Mouse (Mus musculus) v-Abl transformed pro-B cells (cell line): ENCODE data around the gene Brd4.

Source experiments
- in situ Hi-C, 2 experiments: fragments of 400-800 bp; cut with MboI; formaldehyde crosslinking; loops; one replicate each; pipeline ENCODE4 v1.15.1; 2025; ENCODE audit not compliant: unreplicated experiment in 2 of 2

Brd4 gene

GRCm38 (mm10) chr17:32176919-32177318 lies 107.6 kb downstream of the Brd4 start:
- in situ Hi-C loops: no loop called here

DNA sequence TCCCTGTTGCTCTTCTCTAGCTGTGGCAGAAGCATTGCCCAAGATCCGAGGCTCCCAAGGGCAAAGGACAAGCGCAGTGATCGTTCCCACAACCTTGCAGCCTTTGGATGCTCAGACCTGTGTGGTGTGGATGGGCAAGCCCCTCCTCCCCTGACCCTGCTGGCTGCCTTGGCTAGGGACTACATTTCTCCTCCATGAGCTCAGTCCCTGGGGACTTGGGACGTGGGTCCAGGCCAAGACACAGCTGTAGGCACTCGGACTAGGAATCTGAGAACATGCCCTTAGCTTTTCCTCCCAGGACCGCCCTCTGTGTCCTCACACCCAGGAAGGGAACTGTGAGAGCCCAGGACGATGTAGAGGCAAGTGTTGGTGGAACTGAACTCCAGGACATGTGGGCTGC lies 111.4 kb downstream of the Brd4 start:
- in situ Hi-C loops: no loop called here

DNA sequence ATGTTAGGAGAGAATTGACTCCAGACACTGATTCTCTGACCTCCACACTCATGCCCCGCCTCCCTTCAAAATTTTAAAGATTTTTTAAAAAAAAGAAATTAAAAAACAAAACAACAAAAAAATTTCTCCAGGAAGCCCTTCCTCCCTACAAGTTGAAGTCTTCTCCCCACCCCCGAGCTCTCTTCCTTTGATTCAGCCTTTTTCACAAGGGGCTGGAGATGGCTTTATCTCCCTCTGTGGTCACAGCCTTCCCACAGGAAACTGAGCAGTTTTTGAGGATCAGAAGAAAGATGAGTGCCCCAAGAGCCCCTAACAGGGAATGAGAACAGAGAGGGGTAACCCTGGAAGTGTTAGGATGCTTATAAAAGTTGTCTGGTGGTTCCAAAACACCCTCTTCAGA lies 112.0 kb downstream of the Brd4 start:
- in situ Hi-C loops: no loop called here

GRCm38 (mm10) chr17:32169518-32170225 lies 114.8 kb downstream of the Brd4 start:
- in situ Hi-C loops: no loop called here

GRCm38 (mm10) chr17:32166687-32167086 lies 117.8 kb downstream of the Brd4 start, which contains the start of gene Notch3:
Gene Notch3, minus strand, starts transcription at chr17:32166852.
- in situ Hi-C loops: no loop called here

GRCm38 (mm10) chr17:32165803-32166595 lies 118.5 kb downstream of the Brd4 start:
- in situ Hi-C loops: no loop called here

GRCm38 (mm10) chr17:32165266-32165802 lies 119.2 kb downstream of the Brd4 start:
- in situ Hi-C loops: no loop called here

DNA sequence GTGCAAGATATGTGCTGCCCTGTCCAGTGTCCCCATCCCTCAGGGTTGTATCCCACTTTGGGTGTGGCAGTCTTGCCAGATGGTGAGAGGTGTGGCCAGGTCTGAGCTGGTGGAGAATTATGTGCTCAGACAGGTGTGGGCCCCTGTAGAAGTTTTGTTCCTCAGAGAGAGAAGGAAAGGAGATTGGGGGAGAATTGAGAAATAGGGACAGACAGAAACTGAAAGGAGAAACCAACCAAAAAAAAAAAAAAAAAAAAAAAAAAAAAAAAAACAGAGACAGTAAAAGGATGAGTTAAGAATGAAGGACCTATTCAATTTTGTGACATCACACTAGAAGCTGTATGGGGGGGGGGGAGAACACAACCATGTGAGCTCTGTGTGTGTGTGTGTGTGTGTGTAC lies 119.7 kb downstream of the Brd4 start:
- in situ Hi-C loops: no loop called here

GRCm38 (mm10) chr17:32163910-32164650 lies 120.4 kb downstream of the Brd4 start:
- in situ Hi-C loops: no loop called here

DNA sequence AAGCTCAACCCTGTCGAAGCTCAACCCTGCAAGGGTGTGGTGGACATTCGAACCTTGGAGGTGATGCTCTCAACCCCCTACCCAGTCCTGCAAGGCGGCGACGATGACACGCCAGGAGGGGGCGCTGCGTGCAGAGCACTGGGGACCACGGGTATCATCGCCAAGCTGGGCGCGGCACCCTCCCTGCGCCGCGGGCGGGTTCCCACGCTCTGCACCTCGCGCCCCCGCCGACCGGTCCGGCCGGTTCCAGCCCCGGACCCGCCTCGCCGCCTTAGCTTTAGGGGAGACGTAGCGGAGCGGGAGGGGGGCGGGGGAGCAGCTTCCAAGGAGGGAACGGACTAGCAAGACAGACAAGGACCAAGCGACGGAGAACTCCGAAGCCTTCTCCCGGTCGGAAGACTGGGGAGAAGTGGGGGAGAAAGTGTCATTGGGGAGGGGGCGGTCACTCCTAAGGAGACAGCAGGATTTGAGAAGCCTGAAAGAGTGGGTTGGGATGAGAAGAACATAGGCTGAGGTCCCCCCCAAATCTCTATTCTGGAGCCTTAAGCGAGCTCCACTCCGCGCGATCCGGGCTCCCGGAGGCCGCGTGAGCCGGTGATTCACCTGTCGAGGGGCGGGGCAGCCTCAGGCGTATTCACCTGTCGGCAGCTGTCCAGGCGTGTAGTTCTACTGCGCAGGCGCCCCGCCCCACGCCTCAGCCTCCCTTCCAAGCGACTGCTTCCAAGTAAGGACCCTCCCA lies 122.2 kb downstream of the Brd4 start:
- in situ Hi-C loops: no loop called here

GRCm38 (mm10) chr17:32160882-32161281 lies 123.6 kb downstream of the Brd4 start:
- in situ Hi-C loops: no loop called here

DNA sequence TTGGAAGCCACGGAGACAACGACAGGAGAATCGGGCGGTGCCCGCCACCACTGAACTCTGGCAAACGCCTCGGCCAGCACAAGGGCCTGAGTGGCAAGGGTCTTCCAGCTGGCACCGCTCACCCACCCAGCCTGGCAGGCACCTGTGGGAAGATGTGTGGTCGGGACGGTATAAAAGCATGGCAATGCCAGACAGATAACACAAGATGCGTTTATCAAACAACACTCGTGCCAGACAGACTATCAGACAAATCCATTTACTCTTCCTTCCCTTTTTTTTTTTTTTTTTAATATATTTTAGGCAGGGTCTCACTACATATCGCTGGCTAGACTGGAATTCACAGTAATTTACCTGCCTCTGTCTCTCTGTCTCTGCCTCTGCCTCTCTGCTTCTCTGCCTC lies 125.7 kb downstream of the Brd4 start:
- in situ Hi-C loops: no loop called here

GRCm38 (mm10) chr17:32146718-32147117 lies 137.8 kb downstream of the Brd4 start:
- in situ Hi-C loops: loop anchor here in 1 of 2 experiments (25.0 kb wide), 1 partner anchor 341 kb away; no protein-coding TSS in a partner anchor
